Mouse (Mus musculus): Measurements from ENCODE around the gene Rxfp3. TPM values are rescaled to one million over a fixed set of nuclear protein-coding genes. Genes with fewer than 3 reads are reported as not detected.
A peak's percentile ranks its signal among the peaks of the same experiment; 100 is the strongest.

Rxfp3 gene
- polyA plus RNA-seq, 1 experiment from 2014 or later: 1.2 TPM

DNA sequence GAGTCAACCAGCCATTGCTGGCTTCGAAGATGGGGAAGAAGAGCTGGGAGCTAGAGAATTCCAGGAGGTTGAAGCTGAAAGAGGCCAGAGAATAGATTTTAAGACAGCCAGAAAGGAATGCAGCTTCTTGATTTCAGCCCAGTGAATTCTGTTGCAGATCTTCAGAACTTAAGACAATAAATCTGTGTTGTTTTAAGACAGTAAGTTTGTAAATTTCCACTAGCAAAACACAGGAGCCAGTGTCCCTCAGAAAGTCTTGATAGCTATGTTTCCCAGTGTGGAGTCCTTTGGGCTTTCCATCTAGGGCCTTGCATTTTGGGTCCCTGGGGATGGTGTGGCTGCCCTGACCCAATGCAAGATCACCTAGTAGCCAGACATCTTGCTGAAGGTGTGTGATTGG, 25.1 kb upstream of the Rxfp3 start:
- Histone ChIP-seq H3K27ac (no peak overlapping the region), H3K9ac (replicated peaks) (no peak overlapping the region), H3K4me1 (replicated peaks) (peaks cover 25% of the 10 kb centered on the region), H3K27me3 (0 out of 2 replicates have a peak, but pooled peaks cover 4% of the 10 kb centered on the region), H3K4me2 (replicated peaks) (no peak overlapping the region), H3K4me3 (replicated peaks) (no peak overlapping the region), H3K36me3 (no peaks in the 10 kb centered on the region), H3K9me3 (no peaks in the 10 kb centered on the region)
- ATAC-seq: no peak
- WGBS: 89% methylated on average over 1 of the region's 1 CpGs

DNA sequence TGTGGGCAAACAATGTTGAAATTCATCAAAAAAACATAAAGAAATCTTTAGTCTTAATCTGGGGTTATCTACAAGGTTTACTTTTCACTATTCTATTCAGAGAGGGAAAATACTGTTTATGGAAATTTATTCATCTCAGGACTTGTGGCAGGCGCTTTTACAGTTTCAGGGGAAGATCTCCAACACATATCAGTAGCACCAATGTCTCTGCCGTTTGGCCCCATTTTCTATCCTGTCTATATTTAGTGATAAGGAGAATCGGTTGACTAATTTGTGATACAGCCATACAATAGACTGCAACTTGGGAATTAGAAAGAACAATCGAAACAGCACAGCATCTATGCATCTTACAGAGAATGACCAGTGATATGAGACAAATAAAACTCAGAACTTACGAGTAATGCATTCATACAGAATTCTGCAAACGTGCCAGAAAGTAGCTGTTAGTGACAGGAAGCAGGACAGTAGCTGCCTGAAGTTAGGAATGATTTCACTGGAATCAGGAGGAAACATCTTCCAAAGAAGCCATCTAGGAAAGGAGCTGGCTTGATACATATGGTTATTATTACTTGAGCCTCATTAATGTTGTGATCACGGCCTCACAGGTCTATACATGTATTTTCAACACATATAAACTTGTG, 16.8 kb upstream of the Rxfp3 start:
- no peak for ATAC-seq
- WGBS: 51% methylated on average over 7 of the region's 7 CpGs

DNA sequence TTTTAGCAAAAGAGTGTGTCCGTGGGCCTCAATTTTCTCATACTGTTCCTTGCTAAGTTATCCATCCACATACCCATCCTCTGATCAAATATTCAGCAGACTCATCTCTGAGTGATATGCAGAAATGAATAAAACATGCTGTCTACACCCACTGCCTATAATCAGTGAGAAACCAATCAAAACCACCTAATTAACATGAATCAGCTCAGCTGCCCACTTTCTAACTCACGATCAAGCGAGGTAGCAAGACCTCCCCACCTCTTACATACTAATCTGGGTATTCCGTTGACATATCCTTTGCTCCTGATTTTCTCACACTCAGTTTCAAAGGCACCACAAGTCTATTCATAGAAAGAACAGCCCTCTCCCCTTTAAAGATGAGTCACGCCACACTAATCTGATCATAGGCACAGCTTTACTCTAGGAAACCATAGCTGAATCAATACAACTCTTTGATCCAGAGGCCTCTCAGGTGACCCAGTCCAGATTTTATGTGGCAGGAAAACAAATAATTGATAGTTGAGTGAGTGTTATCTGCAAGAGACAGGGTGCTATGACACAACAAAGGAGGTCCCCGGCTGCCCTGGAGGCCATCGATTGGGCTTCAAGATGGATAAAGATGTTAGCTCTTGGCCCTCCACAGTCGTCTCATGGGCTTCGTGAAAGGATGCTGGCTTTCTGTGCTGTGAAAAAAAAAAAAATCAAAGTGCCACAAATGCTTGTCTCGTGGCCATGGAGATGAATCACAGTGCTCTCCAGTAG, 16.1 kb upstream of the Rxfp3 start:
- ATAC-seq: peak; percentile 92
- 22% methylated on average over 10 of the region's 10 CpGs for WGBS
- Histone ChIP-seq H3K27ac (no peak overlapping the region), H3K4me1 (replicated peaks) (peaks cover 15% of the 10 kb centered on the region), H3K27me3 (peaks cover 5% of the 10 kb centered on the region; the same call in 1 of the 2 replicates), H3K4me3 (replicated peaks) (no peak overlapping the region), H3K9me3 (no peaks in the 10 kb centered on the region), H3K36me3 (no peaks in the 10 kb centered on the region), H3K9ac (replicated peaks) (no peak overlapping the region), H3K4me2 (replicated peaks) (no peak overlapping the region)

More for the DNA sequence above, 16.8 kb upstream of the Rxfp3 start:
- no peak overlapping the region for H3K4me3 ChIP-seq (replicated peaks)
- peaks cover 15% of the 10 kb centered on the region for H3K4me1 ChIP-seq (replicated peaks)
- H3K9ac ChIP-seq (replicated peaks): no peak overlapping the region
- H3K27ac ChIP-seq: no peak overlapping the region
- H3K9me3 ChIP-seq: no peaks in the 10 kb centered on the region
- no peaks in the 10 kb centered on the region for H3K36me3 ChIP-seq
- no peak overlapping the region for H3K4me2 ChIP-seq (replicated peaks)
- peaks cover 5% of the 10 kb centered on the region; the same call in 1 of the 2 replicates for H3K27me3 ChIP-seq

DNA sequence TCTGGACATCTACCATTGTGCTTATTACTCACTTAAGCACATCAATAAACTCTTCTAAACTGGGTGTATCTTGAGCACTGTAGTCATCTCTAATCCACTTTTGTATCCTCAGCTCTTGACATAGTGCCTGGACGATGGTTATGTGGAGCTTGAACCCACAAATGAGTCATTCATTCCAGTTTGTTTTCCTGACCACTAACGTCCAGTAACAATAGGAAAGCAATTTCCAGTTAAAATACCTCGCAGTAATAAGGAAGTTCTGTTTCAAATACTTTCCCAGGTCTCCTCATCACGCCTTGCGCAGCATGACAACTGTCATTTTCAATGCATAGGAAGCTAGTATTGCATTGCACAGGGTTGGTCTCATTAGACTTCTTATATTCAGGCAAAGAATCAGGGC, 5.0 kb upstream of the Rxfp3 start:
- Histone ChIP-seq H3K27ac (no peak overlapping the region), H3K36me3 (no peaks in the 10 kb centered on the region), H3K4me2 (replicated peaks) (no peak overlapping the region), H3K27me3 (peaks cover 12% of the 10 kb centered on the region), H3K9me3 (no peaks in the 10 kb centered on the region), H3K9ac (replicated peaks) (no peak overlapping the region), H3K4me1 (replicated peaks) (peaks cover 1% of the 10 kb centered on the region), H3K4me3 (replicated peaks) (no peak overlapping the region)
- 88% methylated on average over 5 of the region's 5 CpGs for WGBS
- no peak for ATAC-seq

DNA sequence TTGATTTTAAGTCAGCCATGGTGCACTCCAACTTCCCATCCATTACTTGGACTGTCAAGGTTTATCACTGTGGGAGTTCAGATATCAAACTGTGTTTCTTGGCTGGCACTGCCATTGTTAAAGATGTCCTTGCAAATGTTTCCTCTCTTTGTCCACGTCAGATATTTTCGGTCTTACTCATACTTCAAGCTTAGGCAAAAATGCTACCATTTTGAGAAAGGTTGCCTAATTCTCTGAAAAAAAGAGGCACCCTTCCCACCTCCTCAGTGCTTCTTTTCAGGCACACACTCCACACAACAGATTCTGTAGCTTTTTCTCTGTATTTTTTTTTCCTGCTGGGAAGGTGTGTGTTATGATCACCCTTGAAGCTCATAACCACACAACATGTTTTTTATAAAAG, 3.4 kb upstream of the Rxfp3 start:
- H3K9me3 ChIP-seq: no peaks in the 10 kb centered on the region
- ATAC-seq: no peak
- no peak overlapping the region for H3K9ac ChIP-seq (replicated peaks)
- H3K36me3 ChIP-seq: no peaks in the 10 kb centered on the region
- H3K4me2 ChIP-seq (replicated peaks): no peak overlapping the region
- H3K27ac ChIP-seq: no peak overlapping the region
- WGBS: 92% methylated on average over 2 of the region's 2 CpGs
- H3K4me3 ChIP-seq (replicated peaks): no peak overlapping the region
- peaks cover 17% of the 10 kb centered on the region for H3K4me1 ChIP-seq (replicated peaks)
- peaks cover 28% of the 10 kb centered on the region for H3K27me3 ChIP-seq

DNA sequence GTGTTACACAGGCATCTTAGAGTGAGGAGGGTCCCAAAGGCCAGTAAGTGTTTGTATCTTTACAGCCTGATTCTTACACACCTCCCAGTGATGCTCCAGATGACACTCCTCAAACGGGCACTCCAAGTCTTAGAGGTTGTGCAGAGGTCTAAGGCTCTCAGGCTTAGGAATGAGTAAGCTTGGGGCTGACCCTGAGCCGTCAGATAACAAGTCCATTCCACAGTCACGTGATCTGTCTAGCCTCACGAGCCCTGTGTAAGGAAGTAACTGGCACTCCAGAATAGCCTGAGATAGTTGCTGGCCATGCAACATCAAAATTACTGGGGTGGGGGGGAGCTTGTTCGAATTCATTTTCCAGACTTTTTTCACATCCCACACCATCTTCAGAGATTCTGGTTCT, 2.3 kb upstream of the Rxfp3 start:
- Histone ChIP-seq H3K9ac (replicated peaks) (no peak overlapping the region), H3K27ac (no peak overlapping the region), H3K4me1 (replicated peaks) (peaks cover 25% of the 10 kb centered on the region), H3K27me3 (peaks cover 39% of the 10 kb centered on the region), H3K9me3 (no peaks in the 10 kb centered on the region), H3K4me2 (replicated peaks) (no peak overlapping the region), H3K36me3 (no peaks in the 10 kb centered on the region), H3K4me3 (replicated peaks) (no peak overlapping the region)
- WGBS: 65% methylated on average over 5 of the region's 5 CpGs
- no peak for ATAC-seq

DNA sequence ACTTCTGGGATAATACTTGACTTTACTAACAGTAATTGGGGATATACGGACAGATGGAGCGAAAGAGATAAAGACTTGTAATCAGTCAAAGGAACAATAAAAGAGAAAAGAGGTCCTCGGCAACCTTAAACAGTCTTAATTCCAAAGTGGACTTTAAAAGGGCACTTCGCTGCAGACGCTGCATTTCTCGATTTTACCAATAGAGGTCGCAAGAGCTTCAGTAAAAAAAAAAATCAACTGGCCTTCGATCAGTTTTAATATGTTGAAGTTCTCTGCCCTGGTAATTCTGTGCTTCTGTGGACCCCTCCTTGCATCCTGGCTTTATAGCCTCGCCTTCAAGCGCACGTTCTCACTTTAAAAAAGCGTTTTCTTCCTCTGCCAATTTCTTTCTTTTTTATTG, 685 bp upstream of the Rxfp3 start:
- Histone ChIP-seq H3K4me1 (replicated peaks) (peaks cover 25% of the 10 kb centered on the region), H3K27ac (no peak overlapping the region), H3K36me3 (no peaks in the 10 kb centered on the region), H3K9ac (replicated peaks) (no peak overlapping the region), H3K27me3 (peaks cover 54% of the 10 kb centered on the region), H3K4me2 (replicated peaks) (no peak overlapping the region), H3K4me3 (replicated peaks) (no peak overlapping the region), H3K9me3 (no peaks in the 10 kb centered on the region)
- no peak for ATAC-seq
- WGBS: 3% methylated on average over 12 of the region's 12 CpGs

DNA sequence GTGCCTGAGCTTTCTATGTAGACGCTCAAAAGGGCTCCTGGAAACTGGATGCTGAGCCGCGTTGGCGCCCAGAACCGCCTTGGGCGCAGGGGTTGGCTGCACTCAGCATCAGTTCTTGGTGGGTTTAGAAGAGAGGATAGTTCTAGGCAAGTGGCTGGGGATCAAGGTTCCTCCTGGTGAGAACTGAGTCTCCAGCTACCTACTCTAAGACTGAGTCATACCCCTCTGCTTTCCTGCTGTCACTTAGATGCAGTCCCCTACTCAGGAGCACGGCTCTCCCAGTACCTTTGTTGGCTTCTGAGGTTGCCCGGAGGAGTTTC, 455 bp downstream of the Rxfp3 start:
- peak overlapping the region; percentile 45; the same call in 1 of the 2 replicates for H3K9ac ChIP-seq (replicated peaks)
- ATAC-seq: peak; percentile 28; the same call in 1 of the 2 replicates

DNA sequence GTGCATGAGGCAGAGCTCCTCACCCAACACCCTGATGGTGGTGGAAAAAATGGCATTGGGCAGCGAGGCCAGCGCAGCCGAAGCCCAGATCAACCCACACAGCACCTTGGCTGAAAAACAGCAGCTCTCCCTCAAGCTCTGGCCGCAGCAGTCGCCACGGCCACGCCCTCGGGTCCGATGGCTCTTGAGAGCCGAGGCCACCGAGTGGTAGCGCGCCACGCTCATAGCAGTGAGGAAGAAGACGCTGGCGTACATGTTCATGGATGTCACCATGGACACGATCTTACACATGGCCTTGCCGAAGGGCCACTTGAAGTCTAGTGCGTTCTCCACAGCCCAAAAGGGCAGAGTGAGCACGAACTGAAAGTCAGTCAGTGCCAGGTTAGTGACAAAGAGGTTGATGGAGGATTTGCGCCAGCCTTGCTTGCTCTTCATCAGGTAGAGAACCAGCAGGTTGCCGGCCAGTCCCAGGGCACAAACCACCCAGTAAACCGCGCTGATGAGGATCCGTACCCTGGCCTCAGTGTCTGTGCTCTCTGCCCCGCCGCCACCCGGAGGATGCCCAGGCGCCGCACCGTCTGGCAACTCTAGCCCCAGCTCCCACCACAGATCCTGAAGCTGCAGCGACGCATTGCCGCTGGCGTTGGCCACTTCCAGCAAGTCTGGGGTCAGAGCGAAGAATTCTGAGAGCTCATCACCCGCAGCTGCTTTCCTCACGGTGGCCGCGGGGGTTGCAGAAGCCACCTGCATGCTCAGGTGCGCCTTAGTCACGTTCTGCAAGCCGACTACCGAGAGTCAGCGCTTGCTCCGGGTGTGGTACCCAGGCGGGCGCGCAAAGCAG, 1.0 kb downstream of the Rxfp3 start:
- Histone ChIP-seq H3K4me2 (replicated peaks) (peak overlapping the region; percentile 64), H3K4me3 (replicated peaks) (peak overlapping the region; percentile 41), H3K9me3 (no peaks in the 10 kb centered on the region), H3K27ac (no peak overlapping the region), H3K9ac (replicated peaks) (peak overlapping the region; percentile 45; the same call in 1 of the 2 replicates), H3K27me3 (peaks cover 54% of the 10 kb centered on the region), H3K4me1 (replicated peaks) (peaks cover 25% of the 10 kb centered on the region), H3K36me3 (no peaks in the 10 kb centered on the region)
- 3% methylated on average over 49 of the region's 49 CpGs for WGBS
- ATAC-seq: peak; percentile 50

More for the DNA sequence above, 455 bp downstream of the Rxfp3 start:
- Histone ChIP-seq H3K4me3 (replicated peaks) (peak overlapping the region; percentile 41), H3K27me3 (peaks cover 54% of the 10 kb centered on the region), H3K4me1 (replicated peaks) (peaks cover 25% of the 10 kb centered on the region), H3K4me2 (replicated peaks) (peak overlapping the region; percentile 64), H3K36me3 (no peaks in the 10 kb centered on the region), H3K27ac (no peak overlapping the region), H3K9me3 (no peaks in the 10 kb centered on the region)
- WGBS: 6% methylated on average over 8 of the region's 8 CpGs

DNA sequence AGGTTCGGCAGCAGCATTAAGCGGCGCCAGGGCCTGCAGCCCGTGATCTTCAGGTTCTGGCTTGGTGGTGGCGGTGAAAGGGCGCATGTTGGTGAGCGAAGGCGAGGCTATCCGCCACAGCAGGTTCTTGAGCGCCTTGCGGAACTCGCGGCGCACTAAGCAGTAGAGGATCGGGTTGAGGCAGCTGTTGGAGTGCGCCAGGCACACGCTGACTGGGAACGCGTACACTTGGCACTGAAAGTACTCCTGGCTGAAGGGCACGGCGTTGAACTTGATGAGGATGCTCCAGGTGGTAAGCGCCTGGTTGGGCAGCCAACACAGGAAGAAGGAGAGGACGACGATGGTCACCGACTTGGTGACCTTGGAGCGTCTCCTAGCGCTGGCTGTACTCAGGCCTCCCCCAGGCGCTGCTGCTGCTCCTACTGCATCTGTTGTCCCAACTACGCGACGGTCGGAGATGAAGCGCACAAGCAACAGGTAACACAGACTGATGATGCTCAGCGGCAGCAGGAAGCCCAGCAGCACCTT, 1.8 kb downstream of the Rxfp3 start:
- no peak overlapping the region for H3K9ac ChIP-seq (replicated peaks)
- no peak overlapping the region for H3K27ac ChIP-seq
- no peaks in the 10 kb centered on the region for H3K36me3 ChIP-seq
- H3K4me1 ChIP-seq (replicated peaks): peaks cover 25% of the 10 kb centered on the region
- peaks cover 54% of the 10 kb centered on the region for H3K27me3 ChIP-seq
- 3% methylated on average over 34 of the region's 34 CpGs for WGBS
- no peaks in the 10 kb centered on the region for H3K9me3 ChIP-seq
- H3K4me3 ChIP-seq (replicated peaks): peak overlapping the region; percentile 41
- peak overlapping the region; percentile 64 for H3K4me2 ChIP-seq (replicated peaks)
- ATAC-seq: peak; percentile 15; the same call in 1 of the 2 replicates

DNA sequence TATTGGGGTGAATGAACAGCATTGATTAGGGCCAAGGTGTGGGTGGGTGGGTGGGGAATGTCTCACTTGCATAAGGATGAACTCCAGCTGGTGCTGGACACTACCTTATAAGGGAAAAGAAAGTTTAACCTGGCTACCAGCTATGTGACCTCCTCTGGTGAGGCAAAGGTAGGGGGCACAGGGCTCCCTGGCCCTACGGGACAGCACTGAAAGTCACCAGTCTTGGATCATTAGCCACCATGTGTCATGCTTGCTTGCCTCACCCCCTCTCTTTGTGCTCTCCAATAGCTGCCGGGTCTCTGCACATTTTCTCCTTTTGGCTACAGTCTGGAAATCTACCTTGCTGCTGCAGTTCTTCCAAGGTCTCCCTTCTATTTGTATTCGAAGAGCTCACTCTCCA, 7.6 kb downstream of the Rxfp3 start:
- no peak overlapping the region for H3K4me2 ChIP-seq (replicated peaks)
- no peaks in the 10 kb centered on the region for H3K36me3 ChIP-seq
- WGBS: 72% methylated on average over 3 of the region's 3 CpGs
- no peak for ATAC-seq
- no peaks in the 10 kb centered on the region for H3K9me3 ChIP-seq
- H3K27ac ChIP-seq: no peak overlapping the region
- no peak overlapping the region for H3K4me3 ChIP-seq (replicated peaks)
- no peak overlapping the region for H3K9ac ChIP-seq (replicated peaks)
- H3K4me1 ChIP-seq (replicated peaks): no peaks in the 10 kb centered on the region
- H3K27me3 ChIP-seq: peaks cover 16% of the 10 kb centered on the region

Measured in midbrain, embryonic 13.5 days (tissue).